Mouse (Mus musculus) brain, embryonic 14.5 days (tissue): Measurements from ENCODE around the gene Hoxd13.

Source experiments
- CTCF ChIP-seq: fragments of 200-500 bp; IDR thresholded peaks from 2 replicates; pipeline ENCODE4 v1.5.1; 2012; ENCODE audit warnings: inconsistent platforms, mild to moderate bottlenecking, moderate library complexity, borderline replicate concordance; ENCODE audit not compliant: insufficient read depth, insufficient read length; ENCODE audit errors: extremely low read depth
- POLR2A ChIP-seq: fragments of 200-500 bp; IDR thresholded peaks from 2 replicates; pipeline ENCODE4 v1.6.1; 2012; ENCODE audit warnings: mild to moderate bottlenecking, inconsistent platforms, borderline replicate concordance; ENCODE audit not compliant: poor library complexity, insufficient read depth, insufficient read length, severe bottlenecking; ENCODE audit errors: extremely low read depth

- TF ChIP-seq CTCF (no peak), POLR2A (no peak)
Measured at GRCm38 (mm10) chr2:74720955-74721491, 52.9 kb downstream of the Hoxd13 start.
